Mouse (Mus musculus) layer of hippocampus, postnatal 10 days (tissue): Measurements from ENCODE around the gene Gm20696. TPM values are rescaled to one million over a fixed set of nuclear protein-coding genes. Genes with fewer than 3 reads are reported as not detected.

Experiments
- DNase-seq, 2 experiments: peaks; one replicate each; pipeline ENCODE4 v3.0.0; 2021; ENCODE audit warnings: low spot score in 2 of 2
- total RNA-seq, 2 experiments: library from RNA; stranded (reverse); gene quantifications; 2 replicates each; pipeline ENCODE4 v1.2.3; 2021

The Gm20696 gene
- total RNA-seq, 2 experiments from 2014 or later: 7.1 to 8.8 TPM

DNA sequence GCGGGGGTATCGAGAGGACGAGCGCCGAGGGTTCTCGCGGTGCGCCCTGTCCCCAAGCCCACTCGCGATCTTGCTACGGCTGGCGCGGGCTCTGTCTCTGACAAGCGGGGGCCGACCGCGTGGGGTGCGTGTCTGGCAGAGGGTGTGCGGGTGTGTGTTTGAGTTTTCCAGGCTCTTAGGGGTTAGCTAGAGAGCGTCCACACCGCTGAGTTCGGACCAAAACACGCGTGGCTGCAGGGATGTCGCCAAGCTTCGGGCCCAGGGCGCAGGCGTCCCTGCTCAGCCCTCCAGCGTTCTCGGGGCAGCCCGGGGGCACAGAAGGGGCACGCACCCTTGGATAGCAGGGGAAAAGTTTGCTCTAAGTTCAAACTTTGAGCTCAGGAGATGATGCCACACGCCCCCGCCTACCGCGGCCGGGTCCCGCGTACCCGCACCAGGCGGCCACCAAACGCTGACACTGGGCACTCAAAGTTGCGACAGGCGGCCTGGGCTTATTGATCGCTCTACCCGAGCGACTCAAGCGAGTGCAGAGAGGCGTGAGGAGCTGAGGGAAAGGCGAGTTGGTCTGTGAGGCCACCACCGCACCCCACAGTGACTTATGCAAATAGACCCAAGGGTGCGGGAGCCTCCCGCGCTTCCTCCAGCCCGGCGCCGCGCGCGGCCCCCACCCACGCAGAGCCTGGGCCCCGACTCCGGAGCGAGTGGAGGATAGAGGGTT, 144.8 kb downstream of the Gm20696 start:
- peak; percentile 40 to 55 for DNase-seq

DNA sequence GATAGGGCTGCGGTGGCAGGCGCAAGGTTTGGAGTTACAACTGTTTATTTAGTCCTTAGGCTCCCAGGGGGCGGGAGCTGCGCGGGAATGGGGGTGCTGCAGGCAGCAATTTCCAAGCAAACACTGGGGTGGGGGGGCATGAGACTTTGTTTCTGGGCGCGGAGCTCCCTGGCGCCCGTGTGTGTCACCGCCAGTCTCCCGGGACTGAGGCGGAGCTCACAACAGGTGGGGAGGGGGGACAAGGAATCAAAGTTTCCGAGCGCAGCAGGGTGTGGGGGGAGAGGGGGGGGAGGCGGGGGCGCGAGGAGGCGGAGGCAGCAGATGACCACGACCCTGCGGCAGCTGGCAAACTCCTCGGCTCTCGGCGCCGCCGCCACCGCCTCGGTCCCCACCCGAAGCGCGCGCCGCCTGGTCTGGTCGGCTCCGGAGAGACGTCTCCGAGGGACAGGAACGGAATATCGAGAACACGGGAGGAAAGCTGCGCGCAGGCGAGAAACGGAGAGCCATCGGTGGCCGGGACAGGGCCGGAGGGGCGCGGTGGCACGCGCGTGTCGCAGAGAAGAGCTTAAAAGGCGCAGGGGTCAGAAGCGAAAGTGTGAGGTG, 145.5 kb downstream of the Gm20696 start:
- peak; percentile 42 for DNase-seq

DNA sequence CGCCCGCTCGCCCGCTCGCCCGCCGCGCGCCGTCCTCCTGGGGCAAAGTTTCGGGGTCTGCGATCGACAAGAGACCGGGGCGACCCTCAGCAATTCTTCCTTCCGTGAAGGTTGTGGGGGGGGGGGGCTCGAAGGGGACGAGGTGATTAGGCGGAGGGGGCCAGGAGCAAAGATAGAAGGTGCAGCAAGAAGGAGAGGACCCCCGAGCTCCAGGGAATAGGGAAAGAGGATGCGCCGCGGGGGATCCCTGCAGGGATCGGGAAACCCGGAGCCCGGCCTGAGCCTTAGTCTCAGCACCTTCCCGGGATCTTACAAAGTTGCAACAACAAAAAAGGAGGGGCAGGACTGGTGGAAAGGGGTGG, 145.9 kb downstream of the Gm20696 start:
- DNase-seq: no peak

DNA sequence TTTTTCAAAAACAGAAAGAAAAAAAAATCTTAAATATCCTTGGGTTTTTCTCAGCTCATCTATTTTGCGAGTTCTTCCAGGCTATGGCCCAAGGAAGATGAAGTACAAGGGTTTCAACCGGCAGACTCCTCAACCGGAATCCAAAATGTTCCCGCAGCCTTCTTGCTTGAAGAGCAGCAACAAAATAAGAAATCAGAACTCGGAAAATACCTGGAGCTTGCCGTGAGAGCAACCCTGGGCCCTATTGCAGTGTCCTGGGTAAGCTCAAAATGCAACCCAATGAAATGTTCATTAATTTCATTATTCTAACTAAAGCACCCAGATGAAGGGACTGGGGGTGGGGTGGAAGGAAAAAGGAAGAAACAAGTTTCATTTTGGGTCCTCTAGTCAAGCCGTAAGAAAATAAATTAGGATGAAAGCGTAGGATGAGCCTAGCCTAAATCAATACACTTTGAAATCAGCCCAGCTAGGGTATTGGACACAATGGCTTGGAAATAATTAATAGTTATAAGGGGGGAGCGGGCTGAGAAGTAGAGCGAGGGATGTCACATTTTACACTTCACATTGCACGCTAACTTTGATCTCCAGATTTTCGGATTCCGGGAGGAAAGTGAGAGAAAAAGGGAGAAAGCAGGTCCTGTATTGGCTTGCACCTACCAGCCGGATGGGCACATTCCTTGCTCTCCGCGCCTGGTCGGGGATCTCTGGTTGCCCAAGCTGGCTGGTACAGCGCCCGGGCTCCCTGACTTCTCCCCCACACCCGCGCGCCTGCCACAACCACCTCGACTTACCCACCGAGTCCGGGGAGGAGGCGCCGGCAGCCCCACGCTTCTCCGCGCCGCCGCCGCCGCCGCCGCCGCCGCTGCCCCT, 146.6 kb downstream of the Gm20696 start:
- DNase-seq: peak; percentile 27 to 48

DNA sequence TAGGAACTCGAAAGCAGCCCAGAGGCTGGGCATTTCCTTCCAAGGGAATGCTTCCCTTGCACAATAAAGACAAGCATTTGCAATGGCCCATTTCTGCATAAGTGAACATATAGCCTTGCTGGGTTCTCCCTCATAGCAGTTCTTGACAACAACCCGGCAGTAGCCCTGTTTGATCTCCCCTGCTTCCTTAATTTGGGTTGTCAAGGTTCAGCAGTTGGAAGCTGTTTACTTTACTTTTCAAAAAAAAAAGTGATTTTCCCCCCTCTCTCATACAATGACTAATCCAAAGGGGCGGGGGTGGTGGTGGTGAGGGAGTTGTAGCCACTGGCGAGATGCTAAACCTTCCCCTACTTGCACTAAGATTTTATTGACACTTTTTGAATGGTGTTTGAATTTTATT, 147.5 kb downstream of the Gm20696 start:
- no peak for DNase-seq

DNA sequence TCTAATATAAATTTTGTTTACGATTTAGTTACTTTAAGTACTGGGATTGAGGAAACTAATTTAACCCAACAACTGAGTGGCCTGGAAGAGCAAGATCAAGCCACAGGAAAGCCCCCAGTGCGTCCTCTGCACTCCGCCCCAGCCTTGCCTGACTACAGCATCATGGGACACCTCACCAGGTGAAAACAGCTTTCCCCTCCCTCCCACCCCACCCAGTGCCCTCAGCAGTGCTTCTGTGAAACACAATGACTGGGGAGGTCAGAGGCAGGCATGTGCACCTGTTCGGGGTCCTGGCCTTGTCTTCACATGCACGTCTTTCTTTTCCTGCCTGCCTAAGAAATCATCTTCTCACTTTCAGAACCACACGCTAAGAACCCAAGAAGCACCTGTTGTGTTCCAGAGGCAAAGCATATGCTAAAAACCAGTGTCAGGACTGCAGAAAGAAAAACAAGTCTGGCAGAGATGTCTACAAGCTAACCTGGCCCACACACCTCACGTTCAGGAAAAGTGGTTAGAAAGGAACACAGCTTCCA, 150.9 kb downstream of the Gm20696 start:
- DNase-seq: no peak

DNA sequence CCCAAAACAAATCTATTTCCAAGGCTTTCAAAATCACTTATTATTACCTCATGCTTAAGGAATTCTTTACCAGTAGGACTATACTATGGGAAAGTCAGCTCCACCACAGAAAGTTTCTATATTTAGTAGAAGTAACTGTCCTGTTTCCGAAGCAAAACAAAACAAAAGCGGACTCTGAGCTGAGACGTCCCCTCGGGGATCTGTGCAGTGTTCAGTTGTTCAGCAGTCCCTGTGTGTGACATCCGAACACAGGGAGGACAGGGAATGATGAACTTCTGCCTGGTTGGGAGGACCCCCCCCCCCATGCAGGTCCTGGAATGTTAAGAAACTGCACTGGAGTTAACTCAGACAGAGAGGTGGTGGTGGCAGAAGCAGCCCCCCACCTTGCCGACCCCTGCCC, 154.7 kb downstream of the Gm20696 start:
- DNase-seq: no peak

DNA sequence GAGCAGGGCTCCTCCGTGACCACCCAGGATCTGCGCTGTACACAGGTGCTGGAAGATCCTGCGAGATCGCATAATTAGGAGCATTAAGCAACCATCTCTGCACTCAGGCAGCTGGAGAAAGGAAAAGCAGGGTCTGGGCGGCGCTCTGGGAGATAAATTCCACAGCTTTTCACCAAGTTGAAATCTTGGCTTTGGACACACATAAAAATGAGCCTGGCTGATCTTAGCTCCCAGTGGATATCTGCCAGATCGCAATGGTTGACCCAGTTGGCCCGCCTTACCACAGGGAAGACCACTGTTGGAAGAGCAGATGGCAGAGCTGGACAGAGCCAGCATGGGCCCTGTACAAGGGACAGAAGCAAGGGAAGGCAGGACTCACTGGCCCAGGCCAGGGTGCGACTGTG, 157.4 kb downstream of the Gm20696 start:
- DNase-seq: peak; percentile 27 to 37

DNA sequence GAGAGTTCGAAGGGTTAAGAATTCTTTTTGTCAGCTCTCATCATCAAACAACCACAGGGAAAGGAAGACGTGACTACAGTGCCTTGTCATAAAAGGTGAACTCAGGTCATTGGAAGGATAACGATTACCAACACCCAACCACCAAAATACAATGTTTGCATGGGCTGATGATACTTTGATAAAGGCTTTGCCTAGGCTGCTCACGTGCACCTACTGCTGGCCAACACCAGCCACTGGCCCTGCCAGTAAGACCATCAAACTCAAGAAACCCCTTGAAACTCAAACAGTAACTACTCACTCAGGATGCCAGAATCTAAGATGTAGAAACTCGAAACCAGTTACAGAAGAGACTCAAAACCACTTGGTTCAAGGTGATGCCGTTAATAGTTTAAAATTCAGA, 159.8 kb downstream of the Gm20696 start:
- DNase-seq: no peak

DNA sequence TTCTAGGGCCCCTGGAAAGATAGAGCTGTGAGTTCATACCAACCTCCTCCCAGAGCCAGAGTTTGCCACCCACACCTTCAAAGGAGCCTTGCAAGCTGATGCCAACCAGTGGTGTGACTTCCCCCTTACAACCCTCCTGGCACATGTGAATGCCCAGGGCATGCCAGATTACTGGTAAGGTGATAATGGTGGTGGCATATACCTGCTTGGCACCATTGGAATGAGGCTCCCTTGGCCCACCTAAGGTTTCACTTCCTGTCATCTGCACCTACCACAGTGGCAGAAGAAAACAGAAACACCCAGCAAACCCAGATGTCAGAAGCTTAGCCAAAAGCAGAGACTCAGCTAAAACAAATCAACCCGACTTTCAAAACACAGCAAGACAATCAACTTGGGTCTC, 162.9 kb downstream of the Gm20696 start:
- DNase-seq: no peak

DNA sequence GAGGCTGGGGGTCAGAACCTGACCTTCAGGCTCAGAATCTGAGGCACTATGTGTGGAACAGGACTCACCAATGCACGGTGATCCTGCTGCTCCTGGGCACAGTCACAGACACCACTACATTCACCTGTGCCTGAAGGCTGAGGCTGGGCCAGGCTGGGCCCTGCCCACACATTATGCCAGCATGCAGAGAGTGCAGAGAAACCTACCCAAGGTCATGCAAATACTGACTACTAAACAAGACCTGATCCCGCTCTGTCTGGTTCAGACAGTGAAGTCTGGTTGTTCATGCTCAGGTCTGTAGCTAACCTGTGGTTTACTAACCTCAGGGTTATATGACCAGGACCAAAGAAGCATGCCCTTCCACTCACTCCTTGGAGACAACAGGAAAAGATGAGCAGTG, 163.9 kb downstream of the Gm20696 start:
- DNase-seq: no peak

DNA sequence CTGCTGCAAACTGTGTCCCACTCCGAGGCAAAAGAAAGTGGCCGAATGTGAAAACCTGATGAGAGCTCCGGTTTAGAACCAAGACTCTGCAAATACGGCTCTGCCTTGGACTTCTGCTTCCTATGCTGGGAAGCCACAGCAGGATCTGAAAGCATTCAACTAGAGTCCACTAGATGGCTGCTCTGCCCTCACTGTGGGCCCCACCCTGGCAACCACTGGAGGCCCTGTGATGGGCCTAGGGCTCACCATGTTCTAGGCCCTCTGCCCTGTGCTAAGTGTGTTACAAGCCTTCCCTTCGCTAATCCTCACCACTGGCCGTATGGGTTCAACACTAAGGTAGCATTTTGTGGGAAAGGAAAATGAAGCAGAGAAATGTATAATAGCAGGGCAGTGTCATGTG, 164.3 kb downstream of the Gm20696 start:
- no peak for DNase-seq

DNA sequence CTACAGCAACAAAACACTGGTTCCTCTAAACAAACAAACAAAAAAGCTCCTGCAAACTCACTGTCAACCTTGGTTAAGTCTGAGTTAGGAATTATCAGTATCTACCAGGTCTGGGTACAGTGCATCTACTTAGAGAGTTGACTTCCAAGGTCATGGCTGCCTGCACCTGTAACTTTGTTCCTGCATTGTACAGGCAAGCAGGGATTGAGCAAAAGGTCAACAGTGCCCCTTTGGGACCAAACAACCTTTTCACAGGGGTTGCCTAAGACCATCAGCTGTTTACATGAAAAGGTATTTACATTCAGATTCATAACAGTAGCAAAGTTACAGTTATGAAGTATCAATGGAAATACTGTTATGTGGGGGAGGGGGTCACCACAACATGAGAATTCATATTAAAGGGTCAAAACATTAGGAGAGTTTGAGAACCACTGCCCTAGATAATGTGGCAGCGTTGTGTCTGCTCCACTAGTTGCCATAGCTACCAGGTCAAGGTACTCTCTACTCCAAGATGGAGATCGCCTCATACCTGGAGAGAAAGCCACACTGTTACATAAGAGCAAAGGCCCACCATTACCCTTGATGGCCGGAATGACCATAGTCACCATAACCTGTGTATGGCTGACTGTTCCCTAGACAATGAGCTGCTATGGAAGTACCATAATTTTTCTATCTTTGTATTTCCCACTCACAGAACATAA, 165.9 kb downstream of the Gm20696 start:
- no peak for DNase-seq

DNA sequence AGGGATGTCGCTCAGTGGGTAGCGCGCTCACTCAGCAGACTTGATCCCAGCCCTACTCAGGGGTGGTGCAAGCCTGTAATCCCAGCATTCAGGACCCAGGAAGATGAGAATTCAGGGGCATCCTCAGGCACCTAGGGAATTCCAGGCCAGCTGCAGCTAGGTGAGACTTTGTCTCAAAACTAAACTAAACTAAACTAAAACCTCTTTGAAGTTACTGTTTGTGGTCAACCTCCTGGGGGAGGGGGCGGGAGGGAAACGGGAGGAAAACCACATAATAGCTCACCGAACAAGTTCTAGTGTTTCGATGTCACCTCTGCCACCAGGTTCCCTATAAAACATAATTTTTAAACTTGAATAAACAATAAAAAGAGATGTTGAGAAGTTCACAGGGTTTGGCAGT, 168.5 kb downstream of the Gm20696 start:
- no peak for DNase-seq

DNA sequence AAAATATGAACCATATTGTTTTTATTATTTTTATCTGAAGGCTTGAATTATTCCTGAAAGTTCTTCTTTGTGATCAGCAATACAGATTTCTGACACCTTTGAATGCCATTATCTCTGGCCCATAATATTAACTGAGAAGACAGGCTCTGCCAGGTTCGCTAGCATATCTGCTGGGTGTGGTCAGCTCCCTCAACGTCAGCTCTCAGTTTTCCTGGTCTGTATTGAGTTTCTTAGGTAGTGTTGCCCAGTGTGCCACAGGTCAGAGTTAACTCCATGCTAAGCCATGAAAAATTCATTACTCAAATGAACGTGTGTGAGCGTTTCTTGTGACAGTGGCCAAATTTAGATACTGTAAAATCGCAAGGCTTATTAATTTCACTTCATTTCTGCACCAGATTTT, 170.5 kb downstream of the Gm20696 start:
- no peak for DNase-seq

DNA sequence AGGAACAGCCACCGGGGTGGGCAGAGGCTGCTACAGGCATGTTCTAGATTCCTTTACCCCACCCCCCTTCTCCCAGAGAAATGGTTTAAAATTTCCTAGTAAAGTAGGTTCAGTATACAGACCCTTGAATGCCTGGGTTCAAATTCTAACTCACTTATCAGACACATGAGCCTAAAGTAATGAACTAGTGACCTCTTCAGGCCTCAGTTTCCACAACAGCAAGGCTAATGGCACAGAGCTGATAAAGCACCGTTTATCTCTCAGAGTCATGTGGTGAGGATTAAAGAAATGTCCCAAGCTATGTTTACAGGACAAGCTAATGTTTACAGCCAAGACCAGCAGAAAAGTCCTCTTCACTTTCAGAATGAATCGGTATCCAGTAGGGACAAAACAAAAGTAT, 173.7 kb downstream of the Gm20696 start:
- DNase-seq: no peak

DNA sequence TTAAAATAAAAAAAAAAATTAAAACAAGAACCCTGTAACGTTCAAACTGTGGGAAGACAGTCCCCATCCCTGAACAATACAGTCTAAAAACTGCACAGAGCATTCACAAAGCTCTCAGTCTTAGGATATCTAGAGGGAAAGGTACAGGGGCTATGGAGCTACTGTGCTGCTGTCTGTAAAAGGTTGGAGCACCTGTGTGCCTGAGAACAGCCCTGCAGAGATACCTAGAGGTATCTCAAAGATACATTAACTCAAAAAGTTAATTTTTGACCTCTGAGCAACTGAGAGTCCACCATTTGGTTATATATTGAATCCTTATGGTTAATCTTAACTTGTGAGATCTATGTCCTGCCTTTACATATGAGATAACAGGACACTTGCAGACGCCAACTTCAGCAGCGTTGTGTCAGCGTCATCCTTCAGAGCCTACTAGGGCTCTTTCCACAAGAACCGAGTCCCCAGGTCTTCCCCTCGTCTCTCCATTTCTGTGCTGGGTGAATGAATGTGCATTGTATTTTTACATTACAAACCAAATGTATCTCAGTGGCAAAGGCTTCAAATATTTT, 174.5 kb downstream of the Gm20696 start:
- DNase-seq: no peak

DNA sequence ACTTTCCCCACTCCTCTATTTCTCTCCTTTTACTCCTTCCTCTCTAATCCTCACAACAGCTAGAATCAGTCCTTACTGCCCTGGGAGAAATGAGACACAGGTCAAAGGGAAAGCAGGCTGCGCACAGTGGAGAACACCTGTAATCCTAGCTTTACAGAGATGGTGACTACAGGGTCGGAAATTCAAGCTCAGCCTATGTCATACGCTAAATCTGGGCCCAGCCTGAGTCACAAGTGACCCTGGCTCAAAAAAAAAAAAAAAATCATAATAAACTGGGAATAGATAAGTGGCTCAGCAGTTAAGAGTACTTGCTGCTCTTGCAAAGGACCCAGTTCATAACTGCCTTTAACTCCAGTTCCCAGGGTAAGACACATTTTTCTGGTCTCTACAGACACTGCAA, 175.5 kb downstream of the Gm20696 start:
- no peak for DNase-seq

DNA sequence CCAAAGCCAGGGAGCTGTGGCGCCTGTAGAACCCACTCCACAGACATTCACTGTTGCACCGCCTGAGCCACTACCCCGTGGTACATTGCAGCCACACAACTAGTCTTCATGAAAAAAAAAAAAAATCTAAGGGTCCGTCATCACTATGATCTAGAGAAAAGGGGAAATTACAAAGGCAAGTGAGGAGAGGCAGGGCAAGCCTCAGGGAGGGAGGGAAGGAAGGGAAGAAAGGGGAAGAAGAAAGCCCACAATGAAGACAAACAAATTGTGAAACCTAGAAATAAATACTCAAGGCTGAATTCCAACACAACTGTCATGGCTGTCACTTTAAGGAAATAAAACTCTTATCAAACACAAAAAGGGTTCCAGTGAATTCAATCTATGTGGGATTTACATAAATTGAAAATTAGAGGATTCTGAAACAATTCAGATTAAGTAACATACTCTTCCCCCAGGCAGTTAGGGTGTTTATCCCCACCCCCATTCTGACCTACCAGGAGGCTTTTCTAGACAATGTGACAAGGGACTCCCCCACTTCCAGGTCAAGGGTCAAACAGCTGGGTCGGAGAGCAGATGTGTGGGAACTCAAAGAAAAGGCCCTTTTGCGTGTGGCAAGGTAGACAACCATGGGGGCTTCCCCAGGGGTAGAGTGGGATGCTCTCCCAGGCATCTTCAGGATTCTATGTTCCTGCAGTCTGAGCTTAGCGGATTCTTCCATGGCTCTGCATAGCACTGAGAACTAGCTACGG, 176.5 kb downstream of the Gm20696 start:
- no peak for DNase-seq

DNA sequence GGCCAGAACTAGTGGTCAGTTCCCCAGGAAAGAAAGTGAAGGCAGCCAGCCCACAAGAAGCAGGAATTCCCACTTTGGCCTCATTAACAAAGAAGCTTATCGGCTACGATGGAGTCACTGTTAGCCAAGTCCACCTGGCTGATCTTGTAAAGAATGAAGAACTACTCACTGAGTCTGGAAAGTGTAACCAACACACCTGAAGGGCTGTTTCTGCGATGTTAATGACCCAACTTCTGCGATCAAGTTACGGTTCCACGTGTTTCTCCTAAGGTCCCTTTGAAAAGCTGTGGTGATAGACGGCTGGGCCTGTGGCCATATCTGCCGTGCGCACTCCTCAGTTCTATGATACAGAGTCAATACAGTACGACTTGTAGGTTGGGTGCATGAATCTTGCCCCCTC, 177.2 kb downstream of the Gm20696 start:
- no peak for DNase-seq
